Mouse (Mus musculus): ENCODE measurements around the gene Prss29.

- TF ChIP-seq MAFK (IDR thresholded peaks at IDR 0.05; ENCODE audit: borderline replicate concordance, low read depth, low read length) (no peak), UBTF (IDR thresholded peaks at IDR 0.05; ENCODE audit: borderline replicate concordance, insufficient read depth, low read depth, low read length) (no peak)
Observed at GRCm38 (mm10) chr17:25363726-25364125, 45.3 kb downstream of the Prss29 start.
